Mouse (Mus musculus) megakaryocyte, embryonic 14.5 days (primary cell): ENCODE measurements around the gene Tekt4.

Source experiments
- FLI1 ChIP-seq: IDR thresholded peaks from 2 replicates; pipeline ENCODE4 v1.6.1; 2012; ENCODE audit warnings: low read length, inconsistent platforms, mixed read lengths
- GATA1 ChIP-seq: IDR thresholded peaks from 3 replicates; pipeline ENCODE4 v1.6.1; 2012; ENCODE audit warnings: mixed read lengths, low read length, inconsistent platforms, borderline replicate concordance

DNA sequence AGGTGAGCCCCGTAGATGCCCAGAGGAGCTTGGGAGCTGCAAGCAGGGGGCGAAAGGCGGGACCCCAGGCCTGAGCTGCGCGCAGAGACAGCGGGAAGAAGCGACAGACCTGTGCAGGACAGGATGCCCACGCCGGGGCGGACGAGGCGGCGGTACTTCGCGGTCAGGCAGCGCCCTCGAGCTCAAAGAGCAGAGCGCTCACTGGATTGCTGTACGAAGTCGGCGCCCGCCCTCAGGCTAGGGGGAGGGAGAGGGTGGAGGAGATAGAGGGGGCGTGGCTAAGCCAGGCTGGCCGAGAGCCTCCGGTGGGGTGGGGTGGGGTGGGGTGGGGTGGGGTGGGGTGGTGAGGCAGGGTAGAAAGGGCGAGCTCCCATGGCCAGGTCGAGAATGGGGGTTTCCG lies 42.6 kb downstream of the Tekt4 start, which contains the start of gene Sstr5:
- no peak for TF ChIP-seq GATA1
- no peak for TF ChIP-seq FLI1
